Mouse (Mus musculus) midbrain, embryonic 11.5 days (tissue): Measurements from ENCODE around the gene Olfr119. TPM values are rescaled to one million over a fixed set of nuclear protein-coding genes. Genes with fewer than 3 reads are reported as not detected.
"Not testable (repeated sequence)": the region's sequence is repeated elsewhere in the genome, so short reads cannot be mapped to it uniquely, and the experiment has no call there.

Source experiments
- ATAC-seq: fragments of 200-750 bp; cut with Nextera tagmentation; 2 replicates; pipeline ENCODE4 v1.8.0; 2017; ENCODE audit warnings: moderate TSS enrichment, moderate library complexity; ENCODE audit not compliant: low FRiP score
- DNase-seq: peaks from one replicate; pipeline ENCODE4 v3.0.0; 2015; ENCODE audit warnings: low spot score; ENCODE audit errors: missing footprints
- H3K27ac ChIP-seq: fragments of 300-500 bp; sonication (generic); 2 replicates; pipeline ENCODE4 v1.5.1; 2014; ENCODE audit warnings: low read depth, low read length
- H3K27me3 ChIP-seq: fragments of 300-500 bp; sonication (generic); 2 replicates; pipeline ENCODE4 v1.6.1; 2014; ENCODE audit warnings: mild to moderate bottlenecking, low read length, moderate library complexity, mixed read lengths; ENCODE audit not compliant: control insufficient read depth, insufficient read depth
- H3K36me3 ChIP-seq: fragments of 300-500 bp; sonication (generic); 2 replicates; pipeline ENCODE4 v1.6.1; 2014; ENCODE audit warnings: mild to moderate bottlenecking, low read length, moderate library complexity, mixed read lengths; ENCODE audit not compliant: control insufficient read depth, insufficient read depth
- H3K4me1 ChIP-seq: fragments of 300-500 bp; sonication (generic); 2 replicates; pipeline ENCODE4 v1.6.1; 2014; ENCODE audit warnings: low read length; ENCODE audit not compliant: control insufficient read depth, insufficient read depth
- H3K4me2 ChIP-seq: fragments of 300-500 bp; sonication (generic); 2 replicates; pipeline ENCODE4 v1.6.1; 2014; ENCODE audit warnings: mild to moderate bottlenecking, moderate library complexity
- H3K4me3 ChIP-seq: fragments of 300-500 bp; sonication (generic); 2 replicates; pipeline ENCODE4 v1.5.1; 2014; ENCODE audit warnings: low read depth, low read length
- H3K9ac ChIP-seq: fragments of 300-500 bp; sonication (generic); 2 replicates; pipeline ENCODE4 v1.6.1; 2014; ENCODE audit warnings: low read length
- H3K9me3 ChIP-seq: fragments of 300-500 bp; sonication (generic); 2 replicates; pipeline ENCODE4 v1.6.1; 2016; ENCODE audit warnings: low read length; ENCODE audit not compliant: control insufficient read depth
- WGBS: fragments of 180-500 bp; shearing (Covaris S2); extraction: QIAGEN DNeasy Blood & Tissue Kit; methylation state at CpG from one replicate; pipeline ENCODE4 v1.1.7; 2014; 5-methylcytosine and 5-hydroxymethylcytosine counted together
- polyA plus RNA-seq: library from polyadenylated mRNA; unstranded; fragments of >200 nt; fragmentation: Nextera tagmentation; extraction: Ambion mirVana; gene quantifications from 2 replicates; pipeline ENCODE4 v1.2.1, GENCODE M21; 2014

Gene Olfr119
- not detected in 2 replicates for polyA plus RNA-seq

DNA sequence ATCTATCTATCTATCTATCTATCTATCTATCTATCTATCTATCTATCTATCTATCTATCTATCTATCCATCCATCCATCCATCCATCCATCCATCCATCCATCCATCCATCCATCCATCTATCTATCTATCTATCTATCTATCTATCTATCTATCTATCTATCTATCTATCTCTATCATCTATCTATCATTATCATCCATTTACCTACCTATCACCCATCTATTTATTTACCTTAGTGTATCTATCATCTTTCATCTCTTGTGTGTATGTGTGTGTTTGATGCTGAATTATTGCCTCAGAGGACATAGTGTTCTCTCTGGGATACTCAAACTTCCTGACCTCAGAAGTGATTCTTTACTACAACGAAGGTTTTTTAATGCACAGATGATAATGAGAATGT is at the start of gene Olfr119:
Gene Olfr119, plus strand, starts transcription at position 301 of the 400 bp plus-strand sequence.
- not testable (repeated sequence) for H3K27ac ChIP-seq, H3K4me1 ChIP-seq, ATAC-seq, H3K36me3 ChIP-seq, H3K9me3 ChIP-seq, H3K9ac ChIP-seq, DNase-seq, H3K4me3 ChIP-seq, H3K4me2 ChIP-seq, H3K27me3 ChIP-seq
- WGBS, result 61% methylated on average over 1 of the region's 1 CpGs

DNA sequence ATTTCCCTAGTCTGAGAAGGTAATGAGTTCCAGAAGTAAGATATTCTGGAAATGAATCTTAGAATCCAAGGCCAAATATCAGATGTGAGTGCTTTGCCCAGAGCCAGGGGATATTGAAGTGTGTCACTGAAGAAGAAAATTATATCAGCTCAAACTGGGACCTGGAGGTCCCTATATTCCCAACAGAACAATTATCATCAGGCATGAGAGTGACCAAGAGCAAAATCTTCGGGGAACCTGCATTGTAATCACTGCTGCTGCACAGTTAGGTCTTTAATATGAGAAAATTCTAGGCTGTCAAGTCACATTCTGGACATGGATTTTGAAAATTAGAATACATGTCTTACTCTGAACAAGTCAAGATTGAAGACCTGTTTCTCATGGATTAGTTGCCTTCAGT is 32.7 kb upstream of the Olfr119 start, which contains the start of gene Olfr117:
Gene Olfr117, minus strand, starts transcription at position 101 of the 400 bp plus-strand sequence.
- Histone ChIP-seq H3K27ac (no peak within 1 kb of the TSS), H3K4me2 (no peak within 1 kb of the TSS), H3K4me1 (no peaks in the 10 kb centered on the region), H3K36me3 (no peaks in the 10 kb centered on the region), H3K9me3 (no peaks in the 10 kb centered on the region), H3K27me3 (no peaks in the 10 kb centered on the region), H3K4me3 (no peak within 1 kb of the TSS), H3K9ac (no peak within 1 kb of the TSS)
- DNase-seq (no peak), ATAC-seq (no peak)
- 81% methylated on average over 1 of the region's 1 CpGs for WGBS

DNA sequence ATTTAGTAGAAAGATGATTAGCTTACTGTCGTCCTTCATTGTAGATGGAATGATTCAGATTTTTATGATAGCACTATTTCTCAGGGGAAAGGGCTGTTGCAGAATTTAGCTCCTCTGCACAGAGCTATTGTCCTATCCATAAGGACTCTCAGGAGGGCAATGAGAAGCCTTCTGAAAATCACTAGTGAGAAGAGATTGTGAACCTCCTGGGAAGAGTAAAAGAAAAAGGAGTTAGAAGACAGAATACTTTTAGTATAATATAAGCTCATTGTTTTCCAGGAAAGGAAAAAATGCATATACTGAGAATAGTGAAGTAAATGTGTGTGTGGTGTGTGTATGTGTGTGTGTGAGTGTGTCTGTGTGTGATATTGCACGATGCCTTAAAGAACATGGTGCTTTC is 29.7 kb upstream of the Olfr119 start, which contains the start of gene Olfr118:
Gene Olfr118, plus strand, starts transcription at position 301 of the 400 bp plus-strand sequence.
- Histone ChIP-seq H3K4me3 (no peak within 1 kb of the TSS), H3K4me1 (no peaks in the 10 kb centered on the region), H3K9ac (no peak within 1 kb of the TSS), H3K4me2 (no peak within 1 kb of the TSS), H3K27me3 (no peaks in the 10 kb centered on the region), H3K27ac (no peak within 1 kb of the TSS), H3K9me3 (no peaks in the 10 kb centered on the region), H3K36me3 (no peaks in the 10 kb centered on the region)
- ATAC-seq (no peak), DNase-seq (no peak)
- WGBS, result 83% methylated on average over 2 of the region's 2 CpGs

DNA sequence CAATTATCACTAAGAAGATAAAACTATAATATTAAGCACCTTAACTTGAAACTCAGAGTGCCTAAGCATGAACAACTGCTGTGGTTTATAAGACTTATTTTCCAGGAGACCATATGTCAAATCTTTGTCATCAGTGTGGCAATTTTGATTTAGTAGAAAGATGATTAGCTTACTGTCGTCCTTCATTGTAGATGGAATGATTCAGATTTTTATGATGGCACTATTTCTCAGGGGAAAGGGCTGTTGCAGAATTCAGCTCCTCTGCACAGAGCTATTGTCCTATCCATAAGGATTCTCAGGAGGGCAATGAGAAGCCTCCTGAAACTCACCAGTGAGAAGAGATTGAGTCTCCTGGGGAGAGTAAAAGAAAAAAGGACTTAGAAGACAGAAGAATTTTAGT is 25.1 kb downstream of the Olfr119 start, which contains the start of gene Olfr120:
Gene Olfr120, plus strand, starts transcription at position 301 of the 400 bp plus-strand sequence.
- Histone ChIP-seq H3K4me3 (no peak within 1 kb of the TSS), H3K4me1 (no peaks in the 10 kb centered on the region), H3K4me2 (no peak within 1 kb of the TSS), H3K36me3 (no peaks in the 10 kb centered on the region), H3K9ac (no peak within 1 kb of the TSS), H3K27ac (no peak within 1 kb of the TSS), H3K9me3 (no peaks in the 10 kb centered on the region), H3K27me3 (no peaks in the 10 kb centered on the region)
- ATAC-seq (no peak), DNase-seq (no peak)
- 77% methylated on average over 1 of the region's 1 CpGs for WGBS

DNA sequence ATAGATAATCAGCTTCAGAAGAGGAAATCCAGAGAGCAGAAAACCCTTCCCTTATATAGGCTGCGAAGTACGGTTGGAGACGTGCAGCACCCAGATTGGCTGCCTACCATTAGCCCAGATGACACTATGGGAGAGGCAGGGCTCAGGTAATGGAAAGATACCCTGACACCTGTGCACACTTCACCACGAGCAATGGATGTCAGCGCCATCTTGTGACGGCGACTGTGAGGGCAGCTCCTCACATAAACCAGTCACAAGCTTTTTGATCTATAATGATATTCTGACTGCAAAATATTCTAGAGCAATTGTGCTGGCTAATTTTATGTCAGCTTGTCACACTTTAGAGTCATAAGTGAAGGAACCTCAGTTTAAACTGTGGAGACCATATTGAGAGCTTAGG is 41.7 kb downstream of the Olfr119 start:
- Histone ChIP-seq H3K4me1 (no peaks in the 10 kb centered on the region), H3K36me3 (no peaks in the 10 kb centered on the region), H3K27ac (no peak overlapping the region), H3K4me2 (no peak overlapping the region), H3K27me3 (no peaks in the 10 kb centered on the region), H3K4me3 (no peak overlapping the region), H3K9me3 (no peaks in the 10 kb centered on the region), H3K9ac (no peak overlapping the region)
- DNase-seq, result no peak
- ATAC-seq, result no peak
- WGBS, result 56% methylated on average over 7 of the region's 7 CpGs

Other genes with a start within 250 kb of the Olfr119 start
- not detected in 2 replicates for gene Olfr109, start 237.6 kb upstream of the Olfr119 start, polyA plus RNA-seq
- gene H2-M2, start 213.0 kb upstream of the Olfr119 start, polyA plus RNA-seq, result not detected in 2 replicates
- gene Olfr110, start 204.1 kb upstream of the Olfr119 start, polyA plus RNA-seq, result not detected in 2 replicates
- gene Olfr111, start 188.5 kb upstream of the Olfr119 start, polyA plus RNA-seq, result not detected in 2 replicates
- not detected in 2 replicates for gene Olfr112, start 127.1 kb upstream of the Olfr119 start, polyA plus RNA-seq
- gene Olfr113, start 118.9 kb upstream of the Olfr119 start, polyA plus RNA-seq, result not detected in 2 replicates
- gene Olfr114, start 103.8 kb upstream of the Olfr119 start, polyA plus RNA-seq, result not detected in 2 replicates
- gene Olfr115, start 69.5 kb upstream of the Olfr119 start, polyA plus RNA-seq, result not detected in 2 replicates
- gene Olfr116, start 69.4 kb upstream of the Olfr119 start, polyA plus RNA-seq, result not detected in 2 replicates
- not detected in 2 replicates for gene Olfr117, start 32.8 kb upstream of the Olfr119 start, polyA plus RNA-seq
- gene Olfr118, start 29.6 kb upstream of the Olfr119 start, polyA plus RNA-seq, result not detected in 2 replicates
- gene Olfr120, start 25.2 kb downstream of the Olfr119 start, polyA plus RNA-seq, result not detected in 2 replicates
- gene Olfr121, start 52.3 kb downstream of the Olfr119 start, polyA plus RNA-seq, result not detected in 2 replicates
- gene Olfr122, start 72.0 kb downstream of the Olfr119 start, polyA plus RNA-seq, result not detected in 2 replicates
- not detected in 2 replicates for gene Olfr123, start 97.0 kb downstream of the Olfr119 start, polyA plus RNA-seq
- not detected in 2 replicates for gene Olfr124, start 103.3 kb downstream of the Olfr119 start, polyA plus RNA-seq
- not detected in 2 replicates for gene Olfr125, start 136.4 kb downstream of the Olfr119 start, polyA plus RNA-seq
- not detected in 2 replicates for gene Olfr126, start 150.9 kb downstream of the Olfr119 start, polyA plus RNA-seq
- gene Olfr127, start 203.9 kb downstream of the Olfr119 start, polyA plus RNA-seq, result not detected in 2 replicates
- gene Olfr128, start 224.0 kb downstream of the Olfr119 start, polyA plus RNA-seq, result not detected in 2 replicates